Mouse (Mus musculus) bone marrow, adult 2 months (tissue): ENCODE results near the gene Pgam1.

Experiments
- CTCF ChIP-seq: fragments of 200-500 bp; IDR thresholded peaks from 2 replicates; pipeline ENCODE4 v1.5.1; 2011; ENCODE audit warnings: low read length, control low read depth; ENCODE audit not compliant: control insufficient read depth, insufficient read depth
- POLR2A ChIP-seq: fragments of 200-500 bp; IDR thresholded peaks from 2 replicates; pipeline ENCODE4 v1.6.1; 2011; ENCODE audit warnings: low read depth, mild to moderate bottlenecking, control low read depth, low read length, borderline replicate concordance; ENCODE audit not compliant: control insufficient read depth

- no peak for TF ChIP-seq POLR2A
- TF ChIP-seq CTCF, result no peak
Observed at GRCm38 (mm10) chr19:41938539-41938938, 26.8 kb downstream of the Pgam1 start.
